Mouse (Mus musculus) forebrain, embryonic 12.5 days (tissue): ENCODE measurements around the gene Xrn2. TPM values are rescaled to one million over a fixed set of nuclear protein-coding genes. Genes with fewer than 3 reads are reported as not detected.

ENCODE experiments used
- ATAC-seq: fragments of 200-750 bp; cut with Nextera tagmentation; 2 replicates; pipeline ENCODE4 v1.8.0; 2017; ENCODE audit warnings: moderate TSS enrichment; ENCODE audit not compliant: low FRiP score
- H3K27ac ChIP-seq: fragments of 300-500 bp; sonication (generic); 2 replicates; pipeline ENCODE4 v1.5.1; 2016; ENCODE audit warnings: mild to moderate bottlenecking
- H3K27me3 ChIP-seq: fragments of 300-500 bp; sonication (generic); 2 replicates; pipeline ENCODE4 v1.6.1; 2016; ENCODE audit warnings: mild to moderate bottlenecking
- H3K36me3 ChIP-seq: fragments of 300-500 bp; sonication (generic); replicated peaks from 2 replicates; pipeline ENCODE4 v1.6.1; 2016; ENCODE audit warnings: mild to moderate bottlenecking
- H3K4me1 ChIP-seq: fragments of 300-500 bp; sonication (generic); 2 replicates; pipeline ENCODE4 v1.6.1; 2016
- H3K4me2 ChIP-seq: fragments of 300-500 bp; sonication (generic); 2 replicates; pipeline ENCODE4 v1.6.1; 2016; ENCODE audit warnings: mild to moderate bottlenecking, moderate library complexity
- H3K4me3 ChIP-seq: fragments of 300-500 bp; sonication (generic); replicated peaks from 2 replicates; pipeline ENCODE4 v1.5.1; 2016; ENCODE audit warnings: mild to moderate bottlenecking
- H3K9ac ChIP-seq: fragments of 300-500 bp; sonication (generic); 2 replicates; pipeline ENCODE4 v1.6.1; 2016; ENCODE audit warnings: mild to moderate bottlenecking
- H3K9me3 ChIP-seq: fragments of 300-500 bp; sonication (generic); 2 replicates; pipeline ENCODE4 v1.6.1; 2016
- WGBS: fragments of 180-500 bp; shearing (Covaris S2); methylation state at CpG from one replicate; pipeline ENCODE4 v1.1.7; 2016; 5-methylcytosine and 5-hydroxymethylcytosine counted together
- polyA plus RNA-seq: library from polyadenylated mRNA; unstranded; fragments of >200 nt; fragmentation: Nextera tagmentation; extraction: Ambion mirVana; gene quantifications from 2 replicates; pipeline ENCODE4 v1.2.1, GENCODE M21; 2016

Gene Xrn2
- polyA plus RNA-seq, 1 experiment from 2014 or later: 103 TPM

GRCm38 (mm10) chr2:147127366-147127765 lies 114.6 kb downstream of the Xrn2 start:
- Histone ChIP-seq H3K4me1 (no peaks in the 10 kb centered on the region), H3K36me3 (no peaks in the 10 kb centered on the region), H3K9me3 (no peaks in the 10 kb centered on the region), H3K27me3 (no peaks in the 10 kb centered on the region), H3K9ac (no peak overlapping the region), H3K27ac (no peak overlapping the region), H3K4me2 (no peak overlapping the region), H3K4me3 (no peak overlapping the region)
- ATAC-seq: no peak
- 84% methylated on average over 6 of the region's 6 CpGs for WGBS

Other genes starting within 250 kb of the Xrn2 start
- gene Kiz, start 157.1 kb upstream of the Xrn2 start, polyA plus RNA-seq: 29.2 and 31.5 TPM in 2 replicates
- 1.1 and 2.8 TPM in 2 replicates for gene Nkx2-4, start 72.4 kb downstream of the Xrn2 start, polyA plus RNA-seq
- 7.7 and 9.2 TPM in 2 replicates for gene Nkx2-2, start 181.2 kb downstream of the Xrn2 start, polyA plus RNA-seq